Mouse (Mus musculus) kidney, postnatal 25 days (tissue): ENCODE data around the gene Otud7a.

Source experiments
- DNase-seq, 2 experiments: peaks; one replicate each; pipeline ENCODE4 v3.0.0; 2021; ENCODE audit warnings: mixed read lengths in 2 of 2

Gene Otud7a

DNA sequence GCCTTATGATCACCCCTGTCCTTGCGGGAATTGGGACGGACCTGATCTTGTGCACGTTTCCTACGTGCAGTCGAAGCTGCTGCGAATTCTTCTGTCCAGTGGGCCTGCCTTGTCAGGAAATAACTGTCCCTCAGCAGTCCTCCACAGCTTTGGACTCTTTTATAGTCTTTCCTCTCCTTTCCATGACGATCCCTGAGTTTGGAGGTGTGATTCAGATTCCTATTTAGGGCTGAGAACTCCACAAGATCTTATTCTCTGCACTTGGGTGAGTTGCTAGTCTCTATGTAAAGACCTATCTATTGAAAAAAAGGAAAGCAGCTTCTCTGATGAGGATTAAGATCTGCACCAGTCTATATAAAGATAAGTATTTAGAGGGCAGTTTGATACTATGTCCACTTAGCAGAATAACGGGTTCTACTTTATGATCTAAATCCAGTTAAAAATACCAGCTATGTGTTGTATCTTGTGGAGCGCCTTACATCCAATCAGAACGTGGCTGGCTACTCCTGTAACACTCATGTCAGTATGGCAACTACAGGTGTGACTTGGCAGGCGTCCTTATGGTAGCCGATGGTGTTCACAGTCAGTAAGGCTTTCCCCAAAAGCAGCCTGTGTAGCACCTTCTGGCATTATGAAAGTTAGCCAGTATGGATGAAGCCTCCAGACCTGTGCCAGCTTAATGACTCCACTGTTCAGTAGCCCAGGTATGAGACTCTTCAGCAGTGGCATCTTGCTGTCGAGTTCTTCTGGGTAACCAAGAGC, 274.8 kb downstream of the Otud7a start:
- no peak for DNase-seq

GRCm38 (mm10) chr7:63720682-63721081, 276.1 kb downstream of the Otud7a start:
- DNase-seq = no peak

- DNase-seq = no peak
Measured at GRCm38 (mm10) chr7:63725040-63725729, 280.6 kb downstream of the Otud7a start.

- no peak for DNase-seq
Measured at GRCm38 (mm10) chr7:63729605-63730004, 285.1 kb downstream of the Otud7a start.

GRCm38 (mm10) chr7:63730012-63730411, 285.5 kb downstream of the Otud7a start:
- DNase-seq = no peak

DNA sequence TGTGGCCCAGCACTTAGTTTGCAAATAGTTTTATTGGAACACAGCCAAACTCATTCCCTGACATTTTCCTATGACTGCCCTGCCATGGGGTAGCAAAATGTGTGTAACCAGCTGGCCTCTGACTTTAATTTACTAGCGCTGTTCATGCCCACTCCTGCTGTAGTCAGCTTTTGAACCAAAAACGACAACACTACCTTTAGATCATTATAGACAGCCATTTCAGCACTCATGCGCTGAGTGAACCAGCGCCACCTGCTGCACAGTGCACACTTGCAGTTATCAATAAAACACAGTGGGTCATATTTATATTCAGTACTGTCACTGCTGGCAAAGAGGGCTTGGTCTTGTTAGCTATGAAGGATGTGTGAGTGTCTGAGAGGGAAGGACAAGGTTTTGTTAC, 293.2 kb downstream of the Otud7a start:
- peak in 1 of 2 experiments; percentile 6 for DNase-seq

DNA sequence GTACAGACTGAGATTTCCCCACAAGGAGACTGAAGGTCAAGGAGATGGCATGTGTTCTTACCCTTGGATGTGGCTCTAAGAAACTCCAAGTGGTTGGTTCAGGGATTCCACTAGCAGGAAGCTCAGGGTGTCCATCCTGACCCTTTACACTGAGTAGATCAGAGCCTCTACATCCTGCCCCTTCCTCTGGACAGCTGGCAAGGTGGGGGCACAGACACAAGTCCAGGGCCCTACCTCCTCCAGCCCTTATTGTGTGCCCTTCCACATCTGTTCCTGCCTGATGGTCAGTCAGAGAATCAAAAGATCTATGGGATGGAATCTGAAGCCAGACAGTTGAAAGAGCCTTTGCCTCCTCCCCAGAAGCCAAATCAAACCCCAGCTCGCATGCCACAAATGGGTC, 293.6 kb downstream of the Otud7a start:
- no peak for DNase-seq

DNA sequence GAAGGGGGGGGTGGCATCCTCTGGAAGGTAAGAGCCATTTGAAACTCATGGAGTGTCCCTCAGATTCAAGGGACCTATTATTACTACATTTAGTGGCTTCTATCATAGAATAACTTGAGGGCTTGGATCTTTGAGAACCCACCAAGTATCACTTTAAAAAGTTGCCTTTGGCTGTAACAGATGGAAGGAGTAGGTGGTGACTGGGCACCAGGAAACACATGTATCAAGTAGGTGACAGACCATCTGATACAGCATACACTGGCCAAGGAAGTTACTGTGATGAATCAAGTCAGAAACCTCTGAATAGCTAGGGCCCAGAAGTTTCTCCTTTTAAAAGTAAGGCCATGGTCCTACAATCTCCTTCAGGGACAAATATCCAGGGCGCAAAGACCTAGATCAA, 298.6 kb downstream of the Otud7a start:
- no peak for DNase-seq

DNA sequence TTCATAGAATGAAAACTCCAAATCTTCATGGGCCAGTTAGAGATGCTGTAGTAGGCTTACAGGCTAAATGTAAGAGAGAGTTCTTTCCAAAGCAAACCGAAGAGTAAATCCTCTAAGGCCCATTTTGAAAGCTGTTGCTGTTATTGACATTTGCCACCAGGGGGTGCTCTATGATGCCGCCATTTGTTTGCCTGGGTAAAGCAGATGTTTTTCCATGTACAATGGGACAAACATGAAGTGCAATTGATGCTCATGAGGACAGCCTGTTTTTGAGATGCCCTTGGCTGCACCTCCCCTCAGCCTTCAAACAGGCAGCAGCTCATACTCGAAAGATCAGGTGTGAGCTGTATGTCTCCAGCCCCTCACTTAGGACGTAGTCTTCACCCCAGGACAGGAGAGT, 307.5 kb downstream of the Otud7a start:
- DNase-seq = peak; percentile 16 to 58

DNA sequence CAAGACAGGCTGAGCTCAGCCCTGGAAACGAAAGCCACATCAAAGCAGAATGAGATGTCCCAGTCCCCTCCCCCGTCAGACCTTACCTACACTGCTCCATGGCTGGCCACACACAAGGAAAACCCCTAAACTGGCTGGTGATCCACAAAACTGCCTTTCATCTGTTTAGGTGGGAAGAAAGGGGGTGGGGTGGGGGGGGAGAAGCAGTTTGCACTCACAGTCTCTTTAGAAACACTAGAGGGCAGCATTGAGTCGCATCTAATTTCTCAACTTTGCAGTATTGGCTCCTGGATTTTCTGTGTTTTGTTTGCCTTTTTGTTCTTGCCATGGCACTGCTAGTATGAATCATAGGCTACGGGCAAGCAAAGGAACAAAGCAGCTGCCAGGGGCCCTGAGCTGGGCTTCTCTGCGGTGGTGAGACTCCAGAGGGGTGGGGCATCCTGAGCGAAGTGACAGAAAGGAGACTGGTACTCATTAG, 308.8 kb downstream of the Otud7a start:
- peak in 1 of 2 experiments; percentile 21 for DNase-seq

DNA sequence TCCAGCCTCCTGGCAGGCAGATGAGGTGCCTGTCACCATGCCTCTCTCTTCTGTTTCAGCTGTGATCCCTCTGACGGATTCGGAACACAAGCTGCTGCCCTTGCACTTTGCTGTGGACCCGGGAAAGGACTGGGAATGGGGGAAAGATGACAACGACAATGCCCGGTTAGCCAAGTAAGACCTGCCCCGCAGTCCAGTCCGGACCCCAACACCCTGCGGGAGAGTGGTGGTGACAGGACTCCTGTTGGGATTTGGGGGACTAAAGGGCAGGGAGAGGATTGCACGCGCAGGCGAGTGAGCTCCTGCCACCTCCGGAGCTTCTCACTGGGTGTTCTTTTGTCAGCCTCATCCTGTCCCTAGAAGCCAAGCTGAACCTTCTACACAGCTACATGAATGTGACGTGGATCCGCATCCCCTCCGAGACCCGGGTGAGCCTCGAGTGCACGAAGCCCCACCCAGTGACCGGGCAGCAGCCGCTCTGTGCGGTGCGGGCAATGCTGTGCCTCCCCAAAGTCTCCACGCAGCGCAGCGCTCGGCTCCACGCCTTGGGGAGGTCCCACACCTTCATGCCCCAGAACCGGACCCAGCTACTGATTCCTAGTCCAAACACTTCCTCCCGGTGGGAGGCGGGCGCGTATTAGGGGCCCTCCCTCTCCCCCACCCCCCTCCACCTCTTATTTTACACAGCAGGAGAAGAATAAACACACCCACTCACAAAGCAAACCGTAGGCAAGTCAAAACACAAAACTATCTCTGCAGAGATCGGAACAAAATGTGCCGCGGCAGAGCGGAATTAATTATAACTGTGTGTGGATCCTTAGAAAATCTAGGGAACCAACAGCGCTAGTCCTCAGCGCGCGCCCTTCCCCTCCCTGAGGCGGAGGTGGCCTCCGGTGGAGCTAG, 310.3 kb downstream of the Otud7a start:
- DNase-seq = peak; percentile 16 to 62

DNA sequence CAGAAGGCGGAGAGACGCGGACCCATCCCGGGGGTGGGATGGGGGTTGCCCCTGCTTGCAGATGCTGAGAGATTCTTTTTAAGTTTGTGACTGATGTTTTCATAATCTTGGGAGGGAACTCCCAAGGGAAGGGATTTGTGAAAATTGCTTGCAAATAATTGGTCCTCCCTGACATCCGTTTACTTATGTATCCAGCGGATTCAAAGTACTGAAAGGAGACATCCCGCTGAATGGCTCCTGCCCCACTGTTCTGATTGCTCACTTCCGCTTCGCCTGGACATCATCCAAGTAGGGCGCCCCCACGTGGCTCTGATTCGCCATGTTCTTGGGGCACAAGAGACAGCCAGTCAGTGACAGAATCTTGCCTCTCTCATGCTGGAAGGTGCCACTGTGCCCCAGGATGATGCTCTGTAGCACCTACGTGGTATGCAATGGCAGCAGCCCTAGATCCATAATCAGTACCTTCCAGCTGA, 311.0 kb downstream of the Otud7a start:
- DNase-seq = peak; percentile 87

DNA sequence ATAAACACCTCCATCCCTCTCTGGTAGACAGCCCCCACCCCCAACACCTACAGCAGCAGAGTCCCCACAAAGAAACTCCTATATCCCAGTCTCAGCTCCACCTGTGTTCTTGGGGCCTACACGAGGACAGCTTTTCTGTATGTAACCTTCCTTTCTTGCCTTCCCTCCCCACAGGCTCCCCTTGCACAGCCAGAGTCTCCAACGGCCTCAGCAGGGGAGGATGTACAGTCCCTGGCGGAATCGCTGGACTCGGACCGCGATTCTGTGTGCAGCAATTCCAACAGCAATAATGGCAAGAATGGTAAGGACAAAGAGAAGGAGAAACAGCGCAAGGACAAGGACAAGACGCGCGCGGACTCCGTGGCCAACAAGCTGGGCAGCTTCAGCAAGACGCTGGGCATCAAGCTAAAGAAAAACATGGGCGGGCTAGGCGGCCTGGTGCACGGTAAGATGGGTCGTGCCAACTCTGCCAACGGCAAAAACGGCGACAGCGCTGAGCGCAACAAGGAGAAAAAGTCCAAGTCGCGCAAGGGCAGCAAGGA, 312.7 kb downstream of the Otud7a start:
- no peak for DNase-seq

GRCm38 (mm10) chr7:63757678-63758239, 313.2 kb downstream of the Otud7a start:
- no peak for DNase-seq

DNA sequence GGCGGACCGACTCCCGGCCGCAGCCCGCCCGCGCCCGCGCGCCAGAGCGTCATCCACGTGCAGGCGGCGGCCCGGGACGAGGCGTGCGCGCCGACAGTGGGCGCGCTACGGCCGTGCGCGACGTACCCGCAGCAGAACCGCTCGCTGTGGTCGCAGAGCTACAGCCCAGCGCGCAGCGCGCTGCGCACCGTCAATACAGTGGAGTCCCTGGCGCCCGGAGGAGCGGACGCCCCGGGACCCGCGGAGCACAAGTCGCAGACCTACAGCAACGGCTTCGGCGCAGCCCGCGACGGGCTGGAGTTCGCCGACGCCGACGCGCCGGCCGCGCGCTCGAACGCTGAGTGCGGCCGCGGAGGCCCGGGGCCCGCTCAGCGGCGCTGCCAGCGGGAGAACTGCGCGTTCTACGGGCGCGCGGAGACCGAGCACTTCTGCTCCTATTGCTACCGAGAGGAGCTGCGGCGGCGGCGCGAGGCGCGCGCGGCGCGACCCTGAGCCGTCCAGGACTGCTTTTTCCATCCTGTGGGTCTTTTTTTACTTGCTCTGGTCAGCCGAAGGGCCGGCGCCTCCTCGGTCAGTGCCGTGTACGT, 313.8 kb downstream of the Otud7a start:
- DNase-seq = no peak

- DNase-seq = no peak
Measured at GRCm38 (mm10) chr7:63759606-63760005, 315.1 kb downstream of the Otud7a start.

DNA sequence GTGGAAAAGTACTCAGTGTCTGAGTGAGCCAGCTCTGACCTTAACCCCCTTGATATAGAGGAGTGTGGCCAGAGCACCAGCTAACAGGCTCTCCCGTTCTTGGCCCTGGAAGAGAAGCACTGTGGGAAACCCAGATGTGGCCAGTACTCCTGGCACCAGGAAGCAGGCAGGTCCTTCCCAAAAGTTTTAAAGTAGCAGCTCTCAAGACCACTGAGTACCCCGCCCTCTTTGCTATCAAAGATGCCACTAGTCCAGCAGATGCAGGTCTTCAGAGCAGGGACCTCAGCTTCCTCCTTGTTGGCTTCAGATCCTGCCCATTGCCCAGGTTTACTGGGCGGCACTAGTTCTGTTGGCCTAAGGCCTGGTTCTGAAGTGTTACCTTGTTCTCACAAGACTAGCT, 318.0 kb downstream of the Otud7a start:
- no peak for DNase-seq

GRCm38 (mm10) chr7:63768398-63769029, 324.0 kb downstream of the Otud7a start:
- no peak for DNase-seq

DNA sequence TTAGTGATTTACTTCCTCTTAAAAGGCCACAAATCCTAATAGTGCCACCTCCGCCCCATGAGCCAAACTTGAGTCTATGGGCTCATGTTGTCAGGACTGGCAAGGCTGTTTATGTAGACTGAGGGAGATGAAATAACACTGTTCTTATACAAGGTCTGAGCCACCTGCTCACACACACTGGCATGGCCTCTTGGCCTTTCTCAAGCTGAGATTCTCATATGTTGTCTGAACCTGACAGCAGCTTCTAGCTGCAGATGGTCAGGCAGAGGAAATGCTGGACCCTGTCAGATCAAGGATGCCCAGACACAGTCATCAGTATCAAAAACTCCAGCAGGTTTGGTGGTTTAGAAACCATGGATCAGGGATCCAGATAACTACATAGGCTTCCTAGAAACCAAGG, 328.7 kb downstream of the Otud7a start:
- no peak for DNase-seq

DNA sequence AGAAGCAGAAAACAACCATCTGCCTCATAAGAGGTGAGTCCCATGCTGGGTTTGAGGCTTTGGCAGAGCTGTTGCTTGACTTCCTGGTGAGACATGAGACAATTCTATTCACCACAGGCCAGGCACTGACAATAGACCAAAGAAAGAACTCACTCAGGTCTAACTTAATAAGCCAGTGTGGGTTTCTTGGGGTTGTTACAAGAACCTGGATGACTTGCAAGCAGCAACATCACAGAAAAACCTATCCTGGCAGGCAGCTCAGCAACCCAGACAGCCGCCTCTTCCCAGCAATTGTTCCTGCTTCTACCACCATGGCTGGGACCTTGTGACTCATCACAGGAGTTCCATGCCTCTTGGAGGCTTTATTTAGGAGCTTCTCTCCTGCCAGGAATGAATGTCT, 329.7 kb downstream of the Otud7a start:
- no peak for DNase-seq

DNA sequence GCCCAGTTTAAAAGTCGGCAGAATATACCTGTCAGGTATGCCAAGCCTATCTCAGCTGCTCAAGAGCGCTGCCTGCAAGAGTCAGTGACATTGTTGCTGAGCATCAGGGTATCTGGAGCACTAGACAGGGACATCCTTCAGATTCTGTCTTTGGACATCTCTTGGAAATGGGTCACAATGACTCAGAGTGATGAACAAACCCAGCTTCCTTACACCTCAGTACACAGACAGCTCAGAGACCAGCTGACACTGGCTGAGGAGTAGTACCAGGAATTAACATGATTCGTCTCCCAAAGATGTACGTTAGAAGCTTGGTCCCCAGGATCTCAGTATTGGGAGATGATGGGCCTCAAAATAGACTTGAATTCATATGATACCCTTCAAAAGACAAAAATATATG, 332.8 kb downstream of the Otud7a start:
- DNase-seq = no peak

- DNase-seq = no peak
Measured at GRCm38 (mm10) chr7:63780821-63781220, 336.3 kb downstream of the Otud7a start.
